36 mouse cellular contexts compared by ENCODE assay signal in genomic region chr14:44077785-44078341, GRCm38 (mm10). TPM values are rescaled to one million over a fixed set of nuclear protein-coding genes. Genes with fewer than 3 reads are reported as not detected.
A peak's percentile ranks its signal among the peaks of the same experiment; 100 is the strongest.
DNase-seq lines count a peak whose midpoint lies in the region; ATAC-seq and TF ChIP-seq lines count a peak whose summit lies in the region.
"Not testable (repeated sequence)": the region's sequence is repeated elsewhere in the genome, so short reads cannot be mapped to it uniquely, and the experiment has no call there.
"Had no signal": no experiment of that assay in that cellular context is flagged by ENCODE, and none has a peak within 500 bp of the region (broad histone marks: within the 10 kb centered on the region; RNA-seq: fewer than 3 reads in every experiment).

No protein-coding gene starts in this region.

- dilution Hi-C loops in CH12.LX (cut with MboI; ENCODE audit: extremely low pct_ligation_motif_present, extremely low pct_unique_long_range_greater_than_20kb, low sequenced_read_pairs): not testable (repeated sequence)

- peak; percentile 21 for DNase-seq in CH12.LX (ENCODE audit: extremely low read depth)
- DNase-seq in gastrocnemius, adult 18-20 months (ENCODE audit: low spot score): peak; percentile 5
- DNase-seq in kidney, adult 2 months: peak; percentile 54
- DNase-seq in limb, embryonic 14.5 days (ENCODE audit: low spot score): peak; percentile 17
- peak; percentile 12 to 19 for DNase-seq in lung, adult 18-20 months
- peak; percentile 5 to 16 for DNase-seq in lung, postnatal 4 days
- DNase-seq in yolk sac, embryonic 10.5 days (ENCODE audit: low spot score): peak; percentile 58

- not testable (repeated sequence) for H3K27me3 ChIP-seq in CH12.LX (replicated peaks); intestine, embryonic 15.5 days (replicated peaks); kidney, adult 2 months (replicated peaks; ENCODE audit: control insufficient read depth, insufficient read depth, low read length); limb, embryonic 14.5 days (ENCODE audit: control insufficient read depth, insufficient read depth, low read length)

- not testable (repeated sequence) for TF ChIP-seq EP300 in CH12.LX (IDR thresholded peaks at IDR 0.05; ENCODE audit: low read length)

- not testable (repeated sequence) for H3K27ac ChIP-seq in CH12.LX (ENCODE audit: insufficient read depth, low read depth); intestine, embryonic 15.5 days; kidney, adult 2 months (ENCODE audit: insufficient read depth, low read depth, low read length); limb, embryonic 14.5 days (replicated peaks; ENCODE audit: low read depth, low read length)

- not testable (repeated sequence) for TF ChIP-seq POLR2A in CH12.LX (IDR thresholded peaks at IDR 0.05; ENCODE audit: low read depth, low read length); kidney, adult 2 months (IDR thresholded peaks at IDR 0.05; ENCODE audit: low read depth, low read length); limb, embryonic 14.5 days (IDR thresholded peaks at IDR 0.05; ENCODE audit: borderline replicate concordance, extremely low read depth, insufficient read depth, insufficient read length)

- not testable (repeated sequence) for H3K4me3 ChIP-seq in CH12.LX (replicated peaks in 1 of 3; ENCODE audit: low read depth in 2 of 3, low read length in 2 of 3, poor library complexity in 1 of 3); intestine, embryonic 15.5 days (replicated peaks); kidney, adult 2 months (ENCODE audit: insufficient read depth, low read depth, low read length); limb, embryonic 14.5 days (replicated peaks; ENCODE audit: low read length)

- TF ChIP-seq CTCF in CH12.LX (conservative IDR thresholded peaks at IDR 0.05 in 1 of 2, IDR thresholded peaks at IDR 0.05 in 1 of 2; ENCODE audit: low read depth in 2 of 2, low read length in 2 of 2); kidney, adult 2 months (conservative IDR thresholded peaks at IDR 0.05; ENCODE audit: insufficient read depth, insufficient read length, low read depth, low read length): not testable (repeated sequence)

- not testable (repeated sequence) for H3K9ac ChIP-seq in CH12.LX (ENCODE audit: insufficient read depth, low read depth); intestine, embryonic 15.5 days; limb, embryonic 14.5 days (ENCODE audit: low read depth, low read length, severe bottlenecking)

- ATAC-seq in intestine, embryonic 15.5 days: peak; percentile 90
- ATAC-seq in limb, embryonic 14.5 days (ENCODE audit: low FRiP score, low read depth): not testable (repeated sequence)

- not testable (repeated sequence) for TF ChIP-seq RAD21 in CH12.LX (IDR thresholded peaks at IDR 0.05; ENCODE audit: low read depth, low read length)

- H3K4me2 ChIP-seq in CH12.LX (ENCODE audit: insufficient read depth, low read depth, poor library complexity, severe bottlenecking); intestine, embryonic 15.5 days (replicated peaks); limb, embryonic 14.5 days (replicated peaks; ENCODE audit: low read depth, low read length, severe bottlenecking): not testable (repeated sequence)

- WGBS in intestine, embryonic 15.5 days: 68% methylated on average over 5 of the region's 5 CpGs
- 57% methylated on average over 5 of the region's 5 CpGs for WGBS in kidney, adult 2 months
- 52% methylated on average over 4 of the region's 5 CpGs for WGBS in limb, embryonic 14.5 days

- not testable (repeated sequence) for H3K9me3 ChIP-seq in CH12.LX (replicated peaks; ENCODE audit: low read length); intestine, embryonic 15.5 days; limb, embryonic 14.5 days (ENCODE audit: control insufficient read depth, low read length)

- in situ Hi-C loops in CH12.LX (cut with MboI; ENCODE audit: low pct_ligation_motif_present, low pct_unique_long_range_greater_than_20kb, low sequenced_read_pairs): not testable (repeated sequence)

- H3K36me3 ChIP-seq in CH12.LX (replicated peaks in 1 of 2; ENCODE audit: control insufficient read depth in 1 of 2, insufficient read depth in 1 of 2, low read length in 1 of 2); intestine, embryonic 15.5 days; kidney, adult 2 months (ENCODE audit: control insufficient read depth, insufficient read depth, low read length); limb, embryonic 14.5 days (ENCODE audit: control insufficient read depth, insufficient read depth, low read length): not testable (repeated sequence)

- not testable (repeated sequence) for H3K4me1 ChIP-seq in CH12.LX (ENCODE audit: control insufficient read depth in 1 of 2, insufficient read depth in 2 of 2); intestine, embryonic 15.5 days (replicated peaks); kidney, adult 2 months (ENCODE audit: control insufficient read depth, insufficient read depth, low read length); limb, embryonic 14.5 days (ENCODE audit: control insufficient read depth, insufficient read depth, low read length)

- not testable (repeated sequence) for H3K79me2 ChIP-seq in CH12.LX (replicated peaks; ENCODE audit: control insufficient read depth, extremely low read depth, insufficient read depth, poor library complexity, severe bottlenecking)

RNA-seq across cellular contexts. Expression of gene Ear2, which starts 24.6 kb away (rescaled TPM):
- not detected in 2 replicates for total RNA-seq in CH12.LX (2012; rRNA removed)
- not detected in 2 replicates for total RNA-seq in CH12.LX (2014; rRNA removed)
- not detected in 2 replicates for polyA plus RNA-seq in CH12.LX (2012; ENCODE audit: insufficient read length, low read depth)
- total RNA-seq in gastrocnemius, adult 18-20 months (2021): under 1 TPM; 0.34 to 0.45 TPM
- 0.33 and 0.89 TPM in 2 replicates for polyA plus RNA-seq in intestine, embryonic 15.5 days (2015; fragmentation: Nextera tagmentation; extraction: Ambion mirVana)
- 4.8 and 5.4 TPM in 2 replicates for polyA plus RNA-seq in kidney, adult 2 months (2012; rRNA removed)
- polyA plus RNA-seq in limb, embryonic 14.5 days (2012; rRNA removed): 0.77 and 0.86 TPM in 2 replicates
- polyA plus RNA-seq in limb, embryonic 14.5 days (2014; fragmentation: Nextera tagmentation; extraction: Ambion mirVana): not detected in 2 replicates
- total RNA-seq: G1E; layer of hippocampus, adult 18-20 months; layer of hippocampus, postnatal 10 days; left cerebral cortex, adult 18-20 months had no signal
- polyA plus RNA-seq: C2C12; embryonic facial prominence, embryonic 11.5 days; forebrain, embryonic 10.5 days; forebrain, embryonic 15.5 days; G1E; heart, embryonic 10.5 days; heart, embryonic 15.5 days; hindbrain, embryonic 11.5 days; hindbrain, embryonic 16.5 days; intestine, embryonic 14.5 days; limb, embryonic 11.5 days; midbrain, embryonic 11.5 days; midbrain, embryonic 16.5 days; myocyte; stomach, postnatal 0 days had no signal

RNA-seq across cellular contexts. Expression of gene Gm3327, which starts 45.8 kb away (rescaled TPM):
- total RNA-seq in CH12.LX (2012; rRNA removed) (not detected in 2 replicates), CH12.LX (2014; rRNA removed) (not detected in 2 replicates)
- polyA plus RNA-seq in CH12.LX (2012; ENCODE audit: insufficient read length, low read depth): not detected in 2 replicates
- not detected for total RNA-seq in gastrocnemius, adult 18-20 months (2021)
- polyA plus RNA-seq in intestine, embryonic 15.5 days (2015; fragmentation: Nextera tagmentation; extraction: Ambion mirVana): not detected in 2 replicates
- polyA plus RNA-seq in kidney, adult 2 months (2012; rRNA removed): not detected in 2 replicates
- not detected in 2 replicates for polyA plus RNA-seq in limb, embryonic 14.5 days (2012; rRNA removed)
- polyA plus RNA-seq in limb, embryonic 14.5 days (2014; fragmentation: Nextera tagmentation; extraction: Ambion mirVana): not detected in 2 replicates
- total RNA-seq: adrenal gland, postnatal 10 days; gastrocnemius, adult 8-10 months; heart, postnatal 25 days; layer of hippocampus, adult 18-20 months; layer of hippocampus, postnatal 10 days; left cerebral cortex, adult 18-20 months; left cerebral cortex, postnatal 14 days had no signal
- polyA plus RNA-seq: C2C12; embryonic facial prominence, embryonic 11.5 days; forebrain, embryonic 10.5 days; forebrain, embryonic 15.5 days; frontal cortex, adult 2 months; G1E; gonadal fat pad, adult 2 months; heart, embryonic 10.5 days; heart, embryonic 15.5 days; hindbrain, embryonic 11.5 days; hindbrain, embryonic 16.5 days; intestine, embryonic 14.5 days; limb, embryonic 11.5 days; liver, embryonic 11.5 days; lung, embryonic 14.5 days; midbrain, embryonic 11.5 days; midbrain, embryonic 16.5 days; myocyte; neural tube, embryonic 12.5 days; spleen, adult 2 months; stomach, postnatal 0 days had no signal

Comparison
In these comparisons a context has a peak if more than half of its experiments do, and no peak if none do; other contexts are left out.
1. DNase-seq: peak in every context shown above with its lines; median percentile 58 in yolk sac, embryonic 10.5 days; 54 in kidney, adult 2 months; 21 in CH12.LX; 17 in limb, embryonic 14.5 days; 16 in lung, adult 18-20 months; 10 in lung, postnatal 4 days; 5 in gastrocnemius, adult 18-20 months.